Mouse (Mus musculus) c-Kit-positive CD71-positive TER-119-positive erythroid progenitor cells, embryonic 14.5 days (primary cell): Measurements from ENCODE around the gene Chst13.

Source experiments
- DNase-seq: peaks from one replicate; pipeline ENCODE4 v3.0.0-alpha.2; 2013; ENCODE audit warnings: low spot score

Chst13 gene

GRCm38 (mm10) chr6:90319475-90320191 is 5.4 kb downstream of the Chst13 start:
- DNase-seq: no peak

DNA sequence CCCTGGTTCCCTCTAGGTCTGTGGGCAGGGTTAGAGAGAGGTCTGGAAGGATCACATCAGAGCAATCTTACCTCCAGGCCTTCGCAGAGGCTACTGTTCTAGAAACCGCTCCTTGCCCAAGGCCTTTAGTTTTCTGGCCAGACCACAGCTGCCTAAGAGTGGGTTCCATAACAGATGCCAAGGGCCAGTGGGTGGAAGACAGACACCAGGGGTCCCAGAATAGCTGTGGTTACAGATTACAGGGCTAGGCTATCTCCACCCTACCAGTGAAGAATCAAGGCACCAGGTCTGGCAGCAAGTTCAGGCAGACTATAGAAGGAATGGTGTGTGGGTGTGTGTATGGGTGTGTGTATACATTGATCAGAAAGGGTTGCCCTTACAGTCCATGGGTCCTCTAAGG is 6.0 kb downstream of the Chst13 start:
- no peak for DNase-seq

DNA sequence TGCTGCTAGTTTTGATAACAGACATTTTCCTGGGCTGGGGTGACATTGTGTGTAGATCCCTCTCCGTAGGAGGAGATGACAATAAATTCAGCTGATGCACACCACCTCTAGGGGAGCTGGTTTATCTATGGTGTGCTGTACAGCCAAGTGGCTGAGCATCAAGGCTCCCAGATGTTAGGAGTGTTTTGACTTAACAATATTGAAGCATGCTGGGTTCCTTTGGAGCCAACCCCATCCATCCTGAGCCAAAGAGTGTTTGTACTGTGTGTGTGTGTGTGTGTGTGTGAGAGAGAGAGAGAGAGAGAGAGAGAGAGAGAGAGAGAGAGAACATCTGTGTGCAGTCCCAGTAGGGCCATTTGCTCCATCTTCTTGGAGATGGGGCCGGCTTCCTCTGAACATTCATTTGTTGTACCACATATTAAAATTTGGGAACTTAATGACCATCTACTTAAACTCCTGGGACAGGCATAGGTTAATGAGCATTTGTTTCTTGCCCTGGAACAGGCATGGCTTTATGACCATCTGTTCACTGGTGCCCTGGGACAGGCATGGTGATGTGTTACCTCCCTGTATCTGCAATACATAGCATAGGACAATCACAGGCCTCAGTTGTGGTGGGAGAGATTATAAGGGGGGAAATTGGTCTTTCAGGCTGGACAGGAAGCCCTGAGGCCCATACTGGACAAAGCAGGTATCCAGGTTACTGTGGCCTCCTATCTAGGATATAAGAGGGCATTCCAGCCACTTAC is 7.3 kb downstream of the Chst13 start:
- no peak for DNase-seq

DNA sequence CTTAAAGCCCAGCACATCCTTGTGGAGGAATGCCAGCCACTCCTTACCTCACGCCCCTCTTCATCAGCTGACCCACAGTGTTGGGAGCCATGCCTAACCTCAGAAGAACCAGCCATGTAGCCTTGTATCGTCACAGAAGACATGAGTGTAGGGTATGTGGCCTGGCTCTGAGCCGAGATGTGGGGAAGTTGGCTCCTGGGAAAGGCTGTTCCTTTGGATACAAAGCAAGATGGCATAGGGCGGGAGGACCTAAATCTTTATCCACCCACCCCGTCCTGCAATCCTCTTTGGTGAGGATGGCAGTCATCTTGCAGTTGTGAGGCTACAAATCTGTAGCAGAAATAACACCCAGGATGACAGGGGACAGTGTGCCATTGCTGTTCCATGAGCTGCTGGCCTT is 9.0 kb downstream of the Chst13 start:
- DNase-seq: no peak

DNA sequence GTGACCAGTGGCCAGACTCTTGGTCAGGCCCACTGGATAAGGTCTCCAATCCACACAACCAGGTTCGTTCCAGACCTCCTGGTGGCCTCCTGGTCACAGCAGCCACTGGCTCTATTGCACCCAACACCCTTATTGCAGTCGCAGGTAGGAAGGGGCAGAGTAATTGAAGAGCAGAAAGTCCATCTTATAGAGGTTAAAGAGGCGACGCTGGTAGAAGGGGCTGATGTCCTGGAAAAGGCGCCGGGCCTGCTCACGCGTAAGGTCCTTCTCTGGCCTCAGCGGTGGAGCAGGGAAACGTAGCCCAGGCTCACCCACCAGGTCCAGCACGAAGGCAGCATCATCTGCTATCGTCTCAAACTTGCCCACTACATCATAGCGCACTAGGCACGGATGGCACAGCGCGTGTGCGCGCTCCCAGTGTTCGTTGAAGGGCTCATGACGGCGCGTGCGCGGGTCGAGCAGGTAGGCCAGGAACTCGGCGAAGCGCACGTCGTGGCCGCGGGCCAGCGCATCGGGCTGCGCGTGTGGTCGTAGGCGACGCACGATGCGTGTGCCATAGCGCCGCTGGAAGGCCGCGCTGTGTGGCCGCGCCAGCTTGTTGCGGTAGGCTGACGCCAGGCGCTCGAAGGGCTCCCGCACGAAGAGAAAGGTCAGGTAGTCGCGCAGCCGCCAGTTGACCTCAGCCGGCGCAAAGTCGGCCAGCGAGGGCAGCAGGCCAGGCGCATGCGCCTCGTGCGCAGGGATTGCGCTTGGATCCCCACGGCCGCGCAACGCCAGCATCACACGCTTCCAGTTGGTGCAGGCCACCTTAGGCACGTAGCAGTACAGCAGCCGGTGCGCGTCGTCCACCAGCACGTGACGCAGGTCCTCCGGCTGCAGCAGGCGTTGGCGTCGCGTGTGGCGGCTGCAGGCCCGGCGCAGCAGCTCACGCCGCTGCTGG is 15.9 kb downstream of the Chst13 start:
- DNase-seq: no peak

- no peak for DNase-seq
Measured at GRCm38 (mm10) chr6:90306315-90306975, 18.5 kb downstream of the Chst13 start.

- DNase-seq: no peak
Measured at GRCm38 (mm10) chr6:90300919-90301318, 24.1 kb downstream of the Chst13 start, which contains the start of gene BC048671. Gene BC048671, plus strand, starts transcription at chr6:90301219.

GRCm38 (mm10) chr6:90288265-90288664 is 36.7 kb downstream of the Chst13 start:
- no peak for DNase-seq
